In the genomic region with DNA sequence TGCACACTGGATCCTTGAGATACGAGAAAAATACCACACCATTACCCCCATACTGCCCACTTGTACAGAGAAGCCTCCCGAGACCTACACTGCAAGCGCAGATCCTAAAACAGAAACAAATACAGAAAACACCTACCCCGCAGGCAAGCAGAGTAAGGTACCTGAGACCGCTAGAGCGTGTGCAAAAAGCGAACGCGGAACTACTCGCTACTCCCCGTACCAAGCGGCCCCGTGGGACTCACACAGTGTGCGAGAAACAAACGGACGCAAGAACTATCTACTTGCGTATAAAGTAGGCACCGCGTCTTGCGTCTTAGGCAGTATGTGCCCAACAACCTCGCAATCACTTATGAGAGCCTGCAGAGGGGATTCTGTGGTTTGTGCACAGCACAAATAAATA, we compare ENCODE assay signal across 8 mouse cellular contexts. TPM values are rescaled to one million over a fixed set of nuclear protein-coding genes. Genes with fewer than 3 reads are reported as not detected.
A peak's percentile ranks its signal among the peaks of the same experiment; 100 is the strongest.
DNase-seq lines count a peak whose midpoint lies in the region; ATAC-seq lines count a peak whose summit lies in the region.

No protein-coding gene starts in this region.

- H3K9ac ChIP-seq in heart, embryonic 15.5 days = no peak overlapping the region
- H3K9ac ChIP-seq in hindbrain, embryonic 14.5 days = peak overlapping the region; percentile 32; the same call in 1 of the 2 replicates
- H3K9ac ChIP-seq in midbrain, embryonic 16.5 days (ENCODE audit: low read depth, low read length) = peak overlapping the region; percentile 49

- intact Hi-C loops in left cerebral cortex, postnatal 14 days (cut with DNase I) = no loop called here

- peak overlapping the region; percentile 46 for H3K4me2 ChIP-seq in heart, embryonic 15.5 days
- peak overlapping the region; percentile 76 for H3K4me2 ChIP-seq in hindbrain, embryonic 14.5 days (replicated peaks)
- peak overlapping the region; percentile 92 for H3K4me2 ChIP-seq in midbrain, embryonic 16.5 days (ENCODE audit: low read length)

- no peak overlapping the region for H3K27ac ChIP-seq in heart, embryonic 15.5 days
- H3K27ac ChIP-seq in hindbrain, embryonic 14.5 days = no peak overlapping the region
- no peak overlapping the region for H3K27ac ChIP-seq in midbrain, embryonic 16.5 days (ENCODE audit: low read length)

- peaks cover 80% of the 10 kb centered on the region for H3K27me3 ChIP-seq in heart, embryonic 15.5 days
- H3K27me3 ChIP-seq in hindbrain, embryonic 14.5 days (ENCODE audit: control insufficient read depth, insufficient read depth, low read length) = peaks cover 14% of the 10 kb centered on the region; the same call in 1 of the 2 replicates
- no peaks in the 10 kb centered on the region; the same call in 1 of the 2 replicates for H3K27me3 ChIP-seq in midbrain, embryonic 16.5 days (ENCODE audit: control insufficient read depth, insufficient read depth, low read depth, low read length)

- H3K4me3 ChIP-seq in heart, embryonic 15.5 days = peak overlapping the region; percentile 21
- peak overlapping the region; percentile 21 for H3K4me3 ChIP-seq in hindbrain, embryonic 14.5 days (replicated peaks; ENCODE audit: low read length)
- peak overlapping the region; percentile 28 for H3K4me3 ChIP-seq in midbrain, embryonic 16.5 days (ENCODE audit: low read depth, low read length)

- no peaks in the 10 kb centered on the region for H3K9me3 ChIP-seq in heart, embryonic 15.5 days (replicated peaks)
- no peaks in the 10 kb centered on the region for H3K9me3 ChIP-seq in hindbrain, embryonic 14.5 days (ENCODE audit: control insufficient read depth, low read length)
- H3K9me3 ChIP-seq in midbrain, embryonic 16.5 days (replicated peaks; ENCODE audit: control insufficient read depth, low read length, poor library complexity, severe bottlenecking) = no peaks in the 10 kb centered on the region

- no peak for ATAC-seq in heart, embryonic 15.5 days (replicated peaks; ENCODE audit: insufficient number of reproducible peaks, insufficient read depth, low FRiP score, low read depth)
- no peak for ATAC-seq in hindbrain, embryonic 14.5 days (ENCODE audit: low FRiP score)
- ATAC-seq in midbrain, embryonic 16.5 days = no peak

- H3K4me1 ChIP-seq in heart, embryonic 15.5 days (replicated peaks) = peaks cover 25% of the 10 kb centered on the region
- H3K4me1 ChIP-seq in hindbrain, embryonic 14.5 days (replicated peaks; ENCODE audit: control insufficient read depth, insufficient read depth, low read length) = peaks cover 30% of the 10 kb centered on the region
- H3K4me1 ChIP-seq in midbrain, embryonic 16.5 days (ENCODE audit: control insufficient read depth, insufficient read depth, low read length) = peaks cover 33% of the 10 kb centered on the region

- H3K36me3 ChIP-seq in heart, embryonic 15.5 days = no peaks in the 10 kb centered on the region
- H3K36me3 ChIP-seq in hindbrain, embryonic 14.5 days (replicated peaks; ENCODE audit: control insufficient read depth, insufficient read depth) = no peaks in the 10 kb centered on the region
- H3K36me3 ChIP-seq in midbrain, embryonic 16.5 days (ENCODE audit: control insufficient read depth, insufficient read depth, low read length) = no peaks in the 10 kb centered on the region

- no peak for DNase-seq in heart, postnatal 4 days
- peak; percentile 38 for DNase-seq in brain, adult 2 months (ENCODE audit: low read depth, low spot score)
- no peak for DNase-seq in hindbrain, embryonic 14.5 days (ENCODE audit: low spot score)
- DNase-seq in left cerebral cortex, postnatal 14 days (ENCODE audit: low spot score in 2 of 2) = no peak
- DNase-seq in adrenal gland, adult 18-20 months (ENCODE audit: low spot score in 2 of 2) = no peak
- DNase-seq in lung, postnatal 25 days (ENCODE audit: low spot score) = no peak

- 6% methylated on average over 21 of the region's 21 CpGs for whole genome bisulfite sequencing in heart, embryonic 15.5 days
- WGBS in hindbrain, embryonic 14.5 days = 4% methylated on average over 21 of the region's 21 CpGs
- 2% methylated on average over 21 of the region's 21 CpGs for WGBS in midbrain, embryonic 16.5 days

RNA-seq across cellular contexts. Expression of a gene that starts 2.3 kb away (rescaled TPM):
- 0.49 and 1.9 TPM in 2 replicates for polyA plus RNA-seq in heart, embryonic 15.5 days (2015; fragmentation: Nextera tagmentation; extraction: Ambion mirVana)
- total RNA-seq in heart, postnatal 4 days (2021) = under 1 TPM; 0.36 to 0.79 TPM
- 31.8 and 32.5 TPM in 2 replicates for polyA plus RNA-seq in hindbrain, embryonic 14.5 days (2014; fragmentation: Nextera tagmentation; extraction: Ambion mirVana)
- polyA plus RNA-seq in midbrain, embryonic 16.5 days (2015; fragmentation: Nextera tagmentation; extraction: Ambion mirVana) = 42.9 and 56.4 TPM in 2 replicates
- 10 to 100 TPM; 11.5 to 13.0 TPM for total RNA-seq in left cerebral cortex, postnatal 14 days (2021)
- total RNA-seq in adrenal gland, adult 18-20 months (2021) = under 1 TPM; 0.56 to 0.61 TPM

RNA-seq across cellular contexts. Expression of a gene that starts 38.6 kb away (rescaled TPM):
- 6.6 and 9.5 TPM in 2 replicates for polyA plus RNA-seq in heart, embryonic 15.5 days (2015; fragmentation: Nextera tagmentation; extraction: Ambion mirVana)
- total RNA-seq in heart, postnatal 4 days (2021) = 1 to 10 TPM; 7.2 to 9.6 TPM
- 13.8 and 14.9 TPM in 2 replicates for polyA plus RNA-seq in hindbrain, embryonic 14.5 days (2014; fragmentation: Nextera tagmentation; extraction: Ambion mirVana)
- polyA plus RNA-seq in midbrain, embryonic 16.5 days (2015; fragmentation: Nextera tagmentation; extraction: Ambion mirVana) = 14.1 and 14.6 TPM in 2 replicates
- 10 to 100 TPM; 25.0 to 26.0 TPM for total RNA-seq in left cerebral cortex, postnatal 14 days (2021)
- 10 to 100 TPM; 24.0 to 27.0 TPM for total RNA-seq in adrenal gland, adult 18-20 months (2021)

RNA-seq across cellular contexts. Expression of a gene that starts 39.4 kb away (rescaled TPM):
- 1.7 and 2.9 TPM in 2 replicates for polyA plus RNA-seq in heart, embryonic 15.5 days (2015; fragmentation: Nextera tagmentation; extraction: Ambion mirVana)
- total RNA-seq in heart, postnatal 4 days (2021) = 10 to 100 TPM in 1 of 2 experiments, 1 to 10 TPM in 1; 9.9 to 10.2 TPM
- 2.4 and 2.5 TPM in 2 replicates for polyA plus RNA-seq in hindbrain, embryonic 14.5 days (2014; fragmentation: Nextera tagmentation; extraction: Ambion mirVana)
- polyA plus RNA-seq in midbrain, embryonic 16.5 days (2015; fragmentation: Nextera tagmentation; extraction: Ambion mirVana) = 1.7 TPM in 2 replicates
- total RNA-seq in left cerebral cortex, postnatal 14 days (2021) = 10 to 100 TPM in 1 of 2 experiments, 1 to 10 TPM in 1; 9.2 to 10.3 TPM
- total RNA-seq in adrenal gland, adult 18-20 months (2021) = 10 to 100 TPM in 1 of 2 experiments, 1 to 10 TPM in 1; 8.4 to 10.2 TPM

RNA-seq across cellular contexts. Expression of a gene that starts 55.8 kb away (rescaled TPM):
- 6.6 and 9.8 TPM in 2 replicates for polyA plus RNA-seq in heart, embryonic 15.5 days (2015; fragmentation: Nextera tagmentation; extraction: Ambion mirVana)
- total RNA-seq in heart, postnatal 4 days (2021) = 10 to 100 TPM; 68.2 to 70.9 TPM
- 23.4 and 24.1 TPM in 2 replicates for polyA plus RNA-seq in hindbrain, embryonic 14.5 days (2014; fragmentation: Nextera tagmentation; extraction: Ambion mirVana)
- 16.2 and 17.8 TPM in 2 replicates for polyA plus RNA-seq in midbrain, embryonic 16.5 days (2015; fragmentation: Nextera tagmentation; extraction: Ambion mirVana)
- 100 to 1,000 TPM; 201 to 203 TPM for total RNA-seq in left cerebral cortex, postnatal 14 days (2021)
- 100 to 1,000 TPM in 1 of 2 experiments, 10 to 100 TPM in 1; 96.7 to 101 TPM for total RNA-seq in adrenal gland, adult 18-20 months (2021)

Comparison
In these comparisons a context has a peak if more than half of its experiments do, and no peak if none do; other contexts are left out.
1. RNA of a gene that starts 2.3 kb away (total RNA-seq): 11.5 to 13.0 TPM in left cerebral cortex, postnatal 14 days; 0.36 to 0.79 TPM in heart, postnatal 4 days and 0.56 to 0.61 TPM in adrenal gland, adult 18-20 months; every median in the first group is over 4 times any median in the second.
2. Peak in every context shown above with its lines, with median percentiles within 50 percentile points of each other: H3K4me2 ChIP-seq and H3K4me3 ChIP-seq.